Mouse (Mus musculus) forebrain, embryonic 10.5 days (tissue): ENCODE results near the gene Specc1. TPM values are rescaled to one million over a fixed set of nuclear protein-coding genes. Genes with fewer than 3 reads are reported as not detected.

Source experiments
- DNase-seq: peaks from one replicate; pipeline ENCODE4 v3.0.0-alpha.2; 2017; ENCODE audit warnings: low spot score; ENCODE audit errors: extremely low spot score
- H3K27ac ChIP-seq: fragments of 300-500 bp; sonication (generic); 2 replicates; pipeline ENCODE4 v1.5.1; 2016; ENCODE audit warnings: mild to moderate bottlenecking
- H3K27me3 ChIP-seq: fragments of 300-500 bp; sonication (generic); 2 replicates; pipeline ENCODE4 v1.6.1; 2016; ENCODE audit warnings: mild to moderate bottlenecking; ENCODE audit not compliant: poor library complexity, severe bottlenecking
- H3K36me3 ChIP-seq: fragments of 300-500 bp; sonication (generic); replicated peaks from 2 replicates; pipeline ENCODE4 v1.6.1; 2016; ENCODE audit warnings: mild to moderate bottlenecking, moderate library complexity
- H3K4me1 ChIP-seq: fragments of 300-500 bp; sonication (generic); 2 replicates; pipeline ENCODE4 v1.6.1; 2016
- H3K4me3 ChIP-seq: fragments of 300-500 bp; sonication (generic); 2 replicates; pipeline ENCODE4 v1.5.1; 2016; ENCODE audit warnings: mild to moderate bottlenecking, moderate library complexity
- H3K9me3 ChIP-seq: fragments of 300-500 bp; sonication (generic); 2 replicates; pipeline ENCODE4 v1.6.1; 2016; ENCODE audit warnings: mild to moderate bottlenecking, moderate library complexity
- WGBS: fragments of 180-500 bp; shearing (Covaris S2); methylation state at CpG from one replicate; pipeline ENCODE4 v1.1.7; 2016; 5-methylcytosine and 5-hydroxymethylcytosine counted together
- polyA plus RNA-seq: library from polyadenylated mRNA; unstranded; fragments of >200 nt; fragmentation: Nextera tagmentation; extraction: Ambion mirVana; gene quantifications from 2 replicates; pipeline ENCODE4 v1.2.1, GENCODE M21; 2016

Specc1 gene
- polyA plus RNA-seq, 1 experiment from 2014 or later, result 12.0 TPM

GRCm38 (mm10) chr11:62223962-62224361, 267.4 kb downstream of the Specc1 start:
- no peaks in the 10 kb centered on the region for H3K27me3 ChIP-seq
- peaks cover 7% of the 10 kb centered on the region for H3K36me3 ChIP-seq
- DNase-seq, result no peak
- no peak overlapping the region for H3K27ac ChIP-seq
- H3K9me3 ChIP-seq, result no peaks in the 10 kb centered on the region
- 95% methylated on average over 7 of the region's 7 CpGs for WGBS
- no peaks in the 10 kb centered on the region for H3K4me1 ChIP-seq
- H3K4me3 ChIP-seq, result no peak overlapping the region

GRCm38 (mm10) chr11:62224797-62225196, 268.2 kb downstream of the Specc1 start:
- H3K4me3 ChIP-seq, result no peak overlapping the region
- no peaks in the 10 kb centered on the region for H3K27me3 ChIP-seq
- H3K36me3 ChIP-seq, result peaks cover 1% of the 10 kb centered on the region
- WGBS, result 83% methylated on average over 4 of the region's 4 CpGs
- no peaks in the 10 kb centered on the region for H3K9me3 ChIP-seq
- H3K27ac ChIP-seq, result no peak overlapping the region
- DNase-seq, result no peak
- no peaks in the 10 kb centered on the region for H3K4me1 ChIP-seq

- no peak overlapping the region for H3K4me3 ChIP-seq
These were observed 284.2 kb downstream of the Specc1 start for GRCm38 (mm10) chr11:62240631-62241261.

GRCm38 (mm10) chr11:62243871-62244270, 287.3 kb downstream of the Specc1 start:
- 91% methylated on average over 8 of the region's 8 CpGs for WGBS
- H3K27me3 ChIP-seq, result peaks cover 19% of the 10 kb centered on the region
- H3K36me3 ChIP-seq, result no peaks in the 10 kb centered on the region
- no peak overlapping the region for H3K4me3 ChIP-seq
- no peak for DNase-seq
- peaks cover 15% of the 10 kb centered on the region; the same call in 1 of the 2 replicates for H3K9me3 ChIP-seq
- H3K27ac ChIP-seq, result no peak overlapping the region
- peaks cover 9% of the 10 kb centered on the region for H3K4me1 ChIP-seq

More at GRCm38 (mm10) chr11:62240631-62241261, 284.2 kb downstream of the Specc1 start:
- no peak overlapping the region for H3K27ac ChIP-seq
- DNase-seq, result no peak
- H3K9me3 ChIP-seq, result peaks cover 7% of the 10 kb centered on the region; the same call in 1 of the 2 replicates
- no peaks in the 10 kb centered on the region for H3K36me3 ChIP-seq
- 84% methylated on average over 12 of the region's 12 CpGs for WGBS
- no peaks in the 10 kb centered on the region for H3K27me3 ChIP-seq
- H3K4me1 ChIP-seq, result no peaks in the 10 kb centered on the region

- no peaks in the 10 kb centered on the region for H3K36me3 ChIP-seq
- no peak for DNase-seq
- peaks cover 15% of the 10 kb centered on the region for H3K4me1 ChIP-seq
- H3K9me3 ChIP-seq, result peaks cover 15% of the 10 kb centered on the region; the same call in 1 of the 2 replicates
- H3K4me3 ChIP-seq, result no peak overlapping the region
- H3K27ac ChIP-seq, result no peak overlapping the region
- peaks cover 25% of the 10 kb centered on the region for H3K27me3 ChIP-seq
- WGBS, result 84% methylated on average over 4 of the region's 4 CpGs
These were observed 287.9 kb downstream of the Specc1 start for GRCm38 (mm10) chr11:62244471-62244870.

GRCm38 (mm10) chr11:62247759-62248400, 291.3 kb downstream of the Specc1 start:
- WGBS, result 42% methylated on average over 18 of the region's 18 CpGs
- no peaks in the 10 kb centered on the region for H3K36me3 ChIP-seq
- peaks cover 37% of the 10 kb centered on the region for H3K4me1 ChIP-seq
- H3K9me3 ChIP-seq, result peaks cover 15% of the 10 kb centered on the region; the same call in 1 of the 2 replicates
- peak overlapping the region; percentile 76 for H3K4me3 ChIP-seq
- peaks cover 59% of the 10 kb centered on the region for H3K27me3 ChIP-seq
- DNase-seq, result no peak
- peak overlapping the region; percentile 78; the same call in 1 of the 2 replicates for H3K27ac ChIP-seq

GRCm38 (mm10) chr11:62248401-62249244, 292.1 kb downstream of the Specc1 start, which contains the start of gene Adora2b:
Gene Adora2b (plus strand): TSS chr11:62248984.
- H3K27ac ChIP-seq, result peak within 1 kb of the TSS; percentile 78
- H3K4me3 ChIP-seq, result peak within 1 kb of the TSS; percentile 76
- H3K4me1 ChIP-seq, result peaks cover 37% of the 10 kb centered on the region
- DNase-seq, result peak; percentile 84
- under 1% methylated on average over 69 of the region's 69 CpGs for WGBS
- H3K9me3 ChIP-seq, result peaks cover 15% of the 10 kb centered on the region; the same call in 1 of the 2 replicates
- no peaks in the 10 kb centered on the region for H3K36me3 ChIP-seq
- H3K27me3 ChIP-seq, result peaks cover 60% of the 10 kb centered on the region

- Histone ChIP-seq H3K4me1 (peaks cover 37% of the 10 kb centered on the region), H3K36me3 (no peaks in the 10 kb centered on the region), H3K27ac (peak overlapping the region; percentile 78), H3K9me3 (peaks cover 15% of the 10 kb centered on the region; the same call in 1 of the 2 replicates), H3K27me3 (peaks cover 60% of the 10 kb centered on the region), H3K4me3 (peak overlapping the region; percentile 76)
- WGBS, result 3% methylated on average over 35 of the region's 35 CpGs
- DNase-seq, result no peak
These were observed 292.9 kb downstream of the Specc1 start for GRCm38 (mm10) chr11:62249266-62250037.

- Histone ChIP-seq H3K27ac (peak overlapping the region; percentile 70), H3K27me3 (peaks cover 60% of the 10 kb centered on the region), H3K4me1 (peaks cover 37% of the 10 kb centered on the region), H3K4me3 (no peak overlapping the region), H3K9me3 (peaks cover 5% of the 10 kb centered on the region; the same call in 1 of the 2 replicates), H3K36me3 (no peaks in the 10 kb centered on the region)
- 55% methylated on average over 11 of the region's 11 CpGs for WGBS
- peak; percentile 25 for DNase-seq
These were observed 294.5 kb downstream of the Specc1 start for GRCm38 (mm10) chr11:62251047-62251446.

GRCm38 (mm10) chr11:62253380-62253779, 296.8 kb downstream of the Specc1 start:
- 82% methylated on average over 5 of the region's 5 CpGs for WGBS
- H3K4me1 ChIP-seq, result peaks cover 39% of the 10 kb centered on the region
- no peak overlapping the region for H3K27ac ChIP-seq

GRCm38 (mm10) chr11:62259214-62259613, 302.7 kb downstream of the Specc1 start:
- no peaks in the 10 kb centered on the region for H3K9me3 ChIP-seq
- no peak overlapping the region for H3K4me3 ChIP-seq
- 56% methylated on average over 5 of the region's 5 CpGs for WGBS
- H3K36me3 ChIP-seq, result no peaks in the 10 kb centered on the region
- peaks cover 32% of the 10 kb centered on the region for H3K4me1 ChIP-seq
- no peaks in the 10 kb centered on the region for H3K27me3 ChIP-seq
- no peak for DNase-seq
- H3K27ac ChIP-seq, result peak overlapping the region; percentile 58; the same call in 1 of the 2 replicates

More at GRCm38 (mm10) chr11:62253380-62253779, 296.8 kb downstream of the Specc1 start:
- DNase-seq, result no peak
- Histone ChIP-seq H3K9me3 (no peaks in the 10 kb centered on the region), H3K36me3 (no peaks in the 10 kb centered on the region), H3K27me3 (peaks cover 45% of the 10 kb centered on the region), H3K4me3 (no peak overlapping the region)

GRCm38 (mm10) chr11:62263599-62263998, 307.0 kb downstream of the Specc1 start:
- Histone ChIP-seq H3K9me3 (no peaks in the 10 kb centered on the region), H3K27me3 (0 out of 2 replicates have a peak, but pooled peaks cover 5% of the 10 kb centered on the region), H3K36me3 (no peaks in the 10 kb centered on the region), H3K4me3 (no peak overlapping the region), H3K4me1 (peaks cover 51% of the 10 kb centered on the region), H3K27ac (no peak overlapping the region)
- DNase-seq, result no peak
- 89% methylated on average over 7 of the region's 7 CpGs for WGBS
